Mouse (Mus musculus): ENCODE data around the gene Izumo4.

The Izumo4 gene

DNA sequence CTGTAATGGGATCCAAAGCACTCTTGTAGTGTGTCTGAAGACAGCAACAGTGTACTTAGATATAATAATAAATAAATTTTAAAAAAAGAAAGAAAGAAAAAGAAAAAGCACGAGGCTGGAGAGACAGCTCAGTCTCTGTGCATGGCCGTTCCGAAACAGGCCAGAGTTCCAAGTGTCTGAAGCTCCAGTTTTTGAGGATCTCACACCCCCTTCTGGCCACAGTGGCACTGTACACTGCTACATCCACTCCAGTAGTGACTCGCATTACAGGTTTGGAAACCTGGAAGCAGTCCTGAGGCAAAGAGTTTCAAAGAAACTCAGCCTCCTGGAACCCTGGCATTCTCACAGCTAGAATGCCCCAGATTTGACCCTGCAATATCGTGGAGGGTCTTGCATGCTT lies 14.1 kb upstream of the Izumo4 start:
- DNase-seq (ENCODE audit: low spot score), result peak; percentile 77

DNA sequence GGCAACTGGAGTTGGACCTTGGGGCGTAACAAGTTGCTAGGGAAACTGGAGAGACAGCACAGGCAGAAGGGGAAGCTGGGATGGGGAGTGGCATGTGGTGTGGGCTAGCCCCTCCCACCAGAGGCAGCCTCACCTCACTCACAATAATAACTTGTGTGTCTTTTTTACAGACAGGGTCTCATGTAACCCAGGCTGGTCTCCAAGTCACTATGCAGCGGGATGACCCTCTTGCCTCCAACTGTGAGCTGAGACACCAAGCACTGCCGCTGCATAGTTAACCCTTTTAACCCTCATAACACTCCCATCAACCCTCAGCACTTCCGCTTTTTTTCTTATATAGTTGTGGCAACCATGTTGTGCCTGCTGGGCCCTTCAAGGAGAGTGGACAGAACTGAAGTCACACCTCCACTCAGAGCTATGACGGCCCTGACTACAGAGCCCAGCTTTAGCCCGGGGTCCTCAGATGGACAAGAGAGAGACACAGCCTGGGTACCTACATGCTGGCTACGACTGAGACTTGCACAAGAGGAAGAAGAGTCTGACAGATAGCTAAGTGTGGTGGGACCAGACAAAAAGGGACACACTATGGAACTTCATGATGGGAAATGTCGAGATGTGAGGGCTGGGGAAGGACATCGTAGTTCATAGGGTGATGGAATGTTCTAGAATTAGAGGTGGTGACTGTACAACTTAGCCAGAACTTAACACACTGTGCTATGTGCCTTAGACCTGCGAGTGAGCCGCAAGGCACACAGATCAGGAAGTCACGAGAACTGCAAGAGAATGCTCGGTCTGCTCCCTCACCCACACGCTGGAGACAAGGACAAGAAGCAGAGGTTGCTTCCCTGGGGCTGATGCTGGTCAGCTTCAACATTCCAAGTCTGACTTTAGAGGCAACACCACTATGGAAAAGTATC lies 9.5 kb upstream of the Izumo4 start:
- no peak for DNase-seq (ENCODE audit: low spot score)

DNA sequence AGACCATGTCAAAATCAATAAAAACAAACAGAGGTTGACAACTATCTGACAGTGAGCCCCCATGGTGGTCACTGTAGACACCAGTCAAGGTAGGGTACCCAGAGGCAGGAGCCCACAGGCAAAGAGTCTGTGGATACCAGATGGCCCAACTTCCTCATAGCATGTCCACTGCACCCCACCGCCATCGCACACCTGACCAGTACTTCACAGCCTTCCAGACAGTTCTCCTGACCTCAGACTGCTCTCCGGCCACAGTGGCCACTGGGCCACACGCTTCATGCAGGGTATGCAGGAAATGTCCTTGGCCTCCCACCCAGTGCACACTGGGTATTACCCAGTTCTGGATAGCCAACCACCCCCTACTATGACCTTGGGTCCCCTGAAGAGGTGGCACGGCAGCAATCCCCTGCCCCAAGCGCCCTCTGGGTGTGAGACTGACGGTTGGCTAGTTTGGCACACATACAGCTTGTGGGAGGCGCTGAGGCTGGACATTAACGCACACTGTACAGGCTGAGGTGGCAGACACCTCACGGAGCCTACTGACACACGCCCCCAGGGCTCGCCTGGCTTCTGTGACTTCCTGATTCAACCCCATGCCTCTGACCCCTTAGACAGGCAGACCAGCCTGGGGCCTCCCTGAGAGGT lies 8.5 kb upstream of the Izumo4 start:
- DNase-seq (ENCODE audit: low spot score), result no peak

DNA sequence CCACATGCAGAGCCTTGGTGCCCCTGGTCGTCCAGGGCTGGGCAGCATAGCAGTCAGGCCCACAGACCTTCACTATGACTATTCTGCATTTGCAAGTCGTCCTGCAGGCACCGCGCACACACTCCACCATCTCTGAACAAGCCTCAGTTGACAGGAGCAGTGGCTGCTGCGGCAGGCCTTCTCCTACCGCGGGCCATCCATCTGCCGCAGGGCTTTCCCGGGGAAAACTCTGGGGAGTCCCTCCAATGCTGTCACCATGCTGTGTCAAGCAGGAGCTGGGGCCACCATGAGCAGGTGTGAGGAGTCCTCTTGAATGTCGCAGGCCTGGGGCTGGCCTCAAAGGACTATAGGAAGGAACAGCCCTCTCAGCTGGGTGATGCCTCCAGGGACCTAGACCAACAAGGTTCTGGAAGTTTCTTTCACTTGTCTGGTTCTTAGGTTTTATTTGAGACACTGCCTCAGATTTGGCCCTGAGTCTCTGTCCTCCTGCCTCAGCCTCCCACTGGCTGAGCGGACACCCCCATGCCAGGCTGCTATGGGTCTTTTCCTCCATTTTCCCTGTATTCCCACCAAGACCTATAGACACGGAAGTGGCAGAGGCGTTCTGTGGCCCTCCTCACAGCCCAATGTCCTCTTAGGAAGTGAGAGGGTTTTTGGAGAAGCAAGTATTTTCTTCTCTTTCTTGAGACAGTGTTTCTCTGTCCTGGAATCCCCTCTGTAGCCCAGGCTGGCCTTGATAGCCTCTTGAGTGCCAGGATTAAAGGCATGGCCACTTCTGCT lies 7.6 kb upstream of the Izumo4 start:
- no peak for DNase-seq (ENCODE audit: low spot score)

DNA sequence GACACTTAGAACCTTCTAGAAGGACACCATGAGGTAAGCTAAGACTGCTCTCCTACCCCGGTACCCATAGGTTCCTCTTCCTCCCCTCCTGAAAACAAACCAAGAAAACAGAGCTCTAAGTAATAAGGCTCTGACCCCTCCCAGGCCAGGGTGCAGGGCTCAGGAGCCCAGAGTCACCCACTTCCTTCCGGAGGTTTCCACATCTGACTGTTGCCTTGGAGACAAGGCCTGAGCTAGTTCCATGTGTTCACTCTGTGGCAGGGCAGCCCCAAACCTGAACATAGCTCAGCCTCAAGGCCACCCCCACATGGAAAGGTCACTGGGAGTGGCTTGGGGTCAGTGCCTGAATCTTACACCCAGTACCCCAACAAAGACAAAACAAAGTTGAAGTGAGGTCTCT lies 6.8 kb upstream of the Izumo4 start:
- no peak for DNase-seq (ENCODE audit: low spot score)

DNA sequence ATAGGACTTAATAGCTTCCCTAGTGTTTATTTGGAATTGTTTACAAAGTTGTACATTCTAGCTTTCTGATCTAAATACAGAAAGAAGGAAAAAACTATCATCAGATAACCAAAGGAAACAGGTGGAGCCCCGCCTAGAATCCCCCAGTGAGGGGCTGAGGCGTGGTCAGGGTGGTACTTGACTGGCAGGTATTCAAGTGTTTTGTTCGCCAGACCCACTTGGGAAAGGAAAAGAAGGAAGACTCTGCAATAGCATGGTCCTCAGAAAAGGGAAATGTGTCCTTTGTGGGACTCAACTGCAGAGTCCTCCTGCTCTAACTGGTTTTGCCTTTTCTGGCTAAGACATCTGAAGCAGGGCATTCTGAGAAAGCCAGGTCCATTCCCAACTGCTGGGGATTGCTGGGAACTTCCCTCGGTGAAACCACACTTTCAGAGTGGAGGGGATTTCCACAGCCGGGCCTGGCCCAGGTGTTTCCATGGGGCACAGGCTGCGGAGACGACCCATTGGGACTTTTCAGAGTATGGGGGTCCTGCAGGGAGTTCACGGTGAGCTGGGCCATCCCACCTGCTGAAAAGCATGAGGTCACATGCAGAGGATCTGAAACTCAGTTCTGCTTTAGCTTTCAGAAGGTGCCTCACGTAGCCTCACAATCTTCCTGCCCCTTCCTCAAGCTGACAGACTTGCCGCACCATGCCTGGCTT lies 6.0 kb upstream of the Izumo4 start:
- DNase-seq (ENCODE audit: low spot score), result no peak

DNA sequence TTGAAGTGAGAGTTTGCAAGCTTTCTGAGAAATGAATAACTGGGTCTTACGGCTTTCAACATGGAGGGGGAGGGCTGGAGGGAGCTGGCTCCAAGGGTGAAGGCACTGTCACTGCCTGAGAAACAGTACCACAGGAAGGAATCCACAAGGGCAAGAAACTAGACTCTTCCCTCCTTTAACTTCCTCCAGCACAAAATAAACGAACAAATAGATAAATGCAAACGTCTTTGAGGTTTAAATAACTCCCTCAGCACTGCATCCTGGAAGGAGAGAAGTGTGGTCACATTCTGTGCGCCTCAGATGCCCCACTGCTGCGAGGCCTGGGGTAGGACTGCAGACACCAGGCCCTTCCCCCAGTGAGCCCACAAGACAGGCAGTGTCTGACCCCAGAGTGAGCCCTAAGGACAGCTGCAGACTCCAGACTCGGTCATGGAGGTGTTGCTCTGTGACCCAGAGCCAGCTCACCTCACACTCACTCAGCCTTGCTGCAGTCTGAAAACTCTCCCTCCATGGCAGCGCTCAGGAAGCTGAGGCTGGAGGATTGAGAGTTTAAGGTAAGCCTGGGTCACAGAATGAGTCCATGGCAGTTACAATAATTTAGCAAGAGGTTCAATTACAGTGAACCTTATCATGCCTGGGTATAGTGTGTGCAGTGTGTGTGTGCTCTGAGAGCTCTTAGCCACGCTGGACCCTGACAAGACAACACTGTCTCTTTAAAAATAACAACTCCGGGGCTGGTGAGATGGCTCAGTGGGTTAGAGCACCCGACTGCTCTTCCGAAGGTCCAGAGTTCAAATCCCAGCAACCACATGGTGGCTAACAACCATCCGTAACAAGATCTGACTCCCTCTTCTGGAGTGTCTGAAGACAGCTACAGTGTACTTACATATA lies 5.2 kb upstream of the Izumo4 start:
- DNase-seq (ENCODE audit: low spot score), result no peak

DNA sequence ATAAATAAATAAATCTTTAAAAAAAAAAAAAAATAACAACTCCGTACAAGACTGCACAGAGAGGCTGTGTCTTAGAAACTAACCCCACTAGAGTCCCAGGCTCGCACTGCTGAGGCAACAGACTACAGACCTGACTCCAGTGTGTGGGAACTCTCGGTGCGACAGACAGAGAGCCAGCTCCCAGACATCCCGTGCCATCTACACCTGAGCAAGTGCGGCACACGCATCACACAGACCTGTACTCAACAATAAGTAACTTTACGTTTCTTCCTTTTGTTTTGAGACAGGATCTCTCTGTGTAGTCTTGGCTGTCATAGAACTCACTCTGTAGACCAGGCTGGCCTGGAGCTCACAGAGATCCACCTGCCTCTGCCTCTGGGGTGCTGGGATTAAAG lies 4.6 kb upstream of the Izumo4 start:
- DNase-seq (ENCODE audit: low spot score), result no peak

DNA sequence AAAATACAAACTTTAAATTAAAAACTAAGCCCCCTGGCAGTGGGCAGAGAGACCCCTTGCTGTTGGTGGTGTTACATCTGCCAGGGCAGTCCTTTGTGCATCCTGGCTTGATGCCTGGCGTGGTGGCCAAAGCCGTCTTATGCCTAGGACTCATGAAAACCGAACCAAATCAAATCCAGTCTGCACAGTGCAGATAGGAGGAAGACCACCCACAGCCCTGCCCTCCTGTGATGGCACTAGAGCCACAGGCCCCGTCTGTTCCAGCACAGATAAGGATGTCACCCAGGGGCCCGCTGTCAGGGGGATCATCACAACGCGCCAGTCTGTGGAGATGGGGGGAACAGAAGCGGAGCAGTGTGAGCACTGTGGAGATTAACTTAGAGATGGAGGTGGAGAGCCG lies 4.2 kb upstream of the Izumo4 start:
- peak; percentile 8 for DNase-seq (ENCODE audit: low spot score)

DNA sequence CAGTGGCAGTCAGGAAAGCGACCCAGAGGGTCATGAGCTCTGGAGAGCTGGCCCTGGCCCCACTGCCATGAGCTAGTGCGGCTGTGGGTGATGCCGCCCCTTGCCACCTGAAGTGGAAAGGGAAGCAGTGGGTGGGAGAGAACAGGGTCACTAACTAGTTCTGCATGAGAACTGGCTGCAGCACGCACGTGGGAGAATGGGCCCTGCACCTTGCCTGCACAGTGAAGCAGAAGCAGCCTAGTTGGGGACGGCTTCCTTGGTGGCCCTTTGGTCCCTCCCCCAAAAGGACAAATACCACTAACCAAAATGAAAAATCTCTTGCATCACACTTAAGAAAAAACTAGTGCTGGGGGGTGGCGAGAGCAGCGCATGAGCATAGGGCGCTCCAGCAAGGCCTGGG lies 3.4 kb upstream of the Izumo4 start:
- DNase-seq (ENCODE audit: low spot score), result no peak

DNA sequence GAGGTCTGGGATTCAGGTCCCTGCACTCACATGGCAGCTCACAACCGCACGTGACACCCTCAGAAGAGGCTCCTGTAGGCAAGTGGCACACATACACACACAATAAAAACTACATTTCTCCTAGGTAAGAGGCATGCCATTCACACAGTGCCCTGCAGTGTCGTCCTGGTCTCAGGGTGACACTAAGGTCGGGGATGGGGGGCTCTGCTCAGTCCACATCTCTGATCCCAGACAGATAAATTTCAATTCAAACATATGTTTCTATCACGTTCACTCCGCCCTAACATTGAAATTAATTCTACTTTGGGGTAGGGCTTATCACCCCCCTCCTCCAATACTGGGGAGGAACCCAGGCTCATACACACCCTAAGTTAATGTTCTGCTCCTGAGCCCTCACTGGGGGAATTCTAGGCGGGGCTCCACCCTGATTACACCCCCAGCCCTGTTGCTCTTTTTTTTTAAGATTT lies 1.9 kb upstream of the Izumo4 start:
- DNase-seq (ENCODE audit: low spot score), result no peak

DNA sequence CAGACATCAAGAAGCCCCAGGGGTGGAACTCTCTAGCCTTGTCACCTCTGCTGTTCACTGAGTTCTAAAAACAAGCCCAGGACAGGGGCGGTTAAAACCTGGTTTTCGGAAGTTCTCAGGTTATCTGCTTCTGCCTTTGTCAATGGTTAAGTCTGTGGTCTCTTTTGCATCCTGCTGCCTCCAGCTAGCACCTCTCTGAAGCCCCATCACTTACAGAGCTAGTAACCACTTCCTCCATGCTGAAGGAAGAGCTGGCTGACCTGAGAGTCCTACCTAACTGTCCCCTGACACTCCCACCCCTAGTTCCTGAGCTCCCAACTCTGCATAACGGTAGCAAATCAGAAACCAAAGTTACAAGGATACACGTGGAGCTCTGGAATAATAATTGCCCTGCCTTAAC lies 1.3 kb upstream of the Izumo4 start:
- peak; percentile 5 for DNase-seq (ENCODE audit: low spot score)

DNA sequence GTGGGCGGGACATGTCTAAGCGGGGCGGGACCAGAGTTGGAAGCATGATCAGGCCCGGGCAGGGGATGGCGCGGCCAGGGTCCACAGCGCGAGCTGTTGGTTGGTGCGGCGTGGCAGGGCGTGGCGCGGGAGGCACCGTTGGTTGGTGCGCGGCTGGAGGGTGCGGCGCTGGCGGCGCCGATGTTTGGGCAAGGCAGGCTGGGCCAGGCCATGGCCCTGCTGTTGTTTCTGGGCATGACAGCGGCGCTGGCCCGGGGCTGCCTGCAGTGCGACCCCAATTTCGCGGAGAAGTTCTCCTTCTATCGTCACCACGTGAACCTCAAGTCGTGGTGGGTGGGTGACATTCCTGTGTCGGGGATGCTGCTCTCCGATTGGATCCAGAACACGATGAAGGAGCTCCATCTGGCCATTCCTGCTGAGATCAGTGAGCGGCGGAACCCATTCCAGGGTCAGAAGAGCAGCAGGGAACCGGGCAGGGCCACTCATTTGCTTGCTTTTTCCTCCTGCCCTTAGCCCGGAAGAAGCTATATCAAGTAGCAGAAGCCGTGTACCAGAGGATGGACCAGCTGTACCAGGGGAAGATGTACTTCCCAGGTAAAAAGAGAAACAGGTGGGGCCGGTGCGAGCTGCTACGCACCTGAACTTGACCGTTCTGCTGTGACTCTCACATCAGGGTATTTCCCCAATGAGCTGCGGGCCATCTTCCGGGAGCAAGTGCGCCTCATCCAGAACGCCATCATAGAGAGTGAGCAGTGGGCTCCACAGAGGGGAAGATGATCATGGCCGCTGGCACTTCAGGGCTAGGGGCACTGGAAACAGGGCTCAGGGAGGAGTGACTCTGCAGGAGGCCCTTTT lies 779 bp downstream of the Izumo4 start:
- peak; percentile 95 for DNase-seq (ENCODE audit: low spot score)

DNA sequence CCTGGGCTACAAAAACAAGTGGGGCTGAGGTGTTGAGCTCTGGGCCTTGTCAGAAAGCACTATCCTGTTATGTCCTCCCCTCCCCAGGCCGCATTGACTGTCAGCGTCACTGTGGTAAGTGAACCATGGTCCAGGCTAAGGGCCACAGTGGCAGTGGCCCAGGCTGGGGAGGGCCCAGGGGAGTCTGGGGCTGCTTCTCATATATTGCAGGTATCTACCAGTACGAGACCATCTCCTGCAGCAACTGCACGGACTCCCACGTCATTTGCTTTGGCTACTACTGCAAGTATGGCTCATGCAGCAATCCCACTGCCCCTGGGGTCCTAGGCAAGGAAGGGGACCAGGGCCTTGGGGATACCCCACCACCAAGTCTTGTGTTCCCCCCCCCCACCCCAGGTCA lies 1.7 kb downstream of the Izumo4 start:
- DNase-seq (ENCODE audit: low spot score), result no peak

DNA sequence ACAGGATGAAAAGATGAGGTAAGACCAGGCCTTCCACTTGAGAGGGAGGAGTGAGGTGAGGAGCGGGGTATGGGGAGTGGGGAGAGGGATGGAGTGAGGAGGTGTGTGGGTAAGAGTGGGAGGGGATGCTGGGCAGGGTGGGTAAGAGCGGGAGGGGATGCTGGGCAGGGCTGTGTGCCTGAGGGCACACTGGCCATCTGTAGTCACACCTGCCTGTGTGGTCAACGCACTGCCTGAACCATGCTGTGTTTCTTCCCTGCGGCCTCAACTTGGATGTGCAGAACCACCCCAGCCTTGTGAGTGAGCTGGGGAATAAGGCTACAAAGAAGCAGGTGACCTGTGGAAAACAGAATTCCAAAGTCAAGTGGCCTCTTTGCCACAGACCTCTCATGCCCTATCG lies 2.4 kb downstream of the Izumo4 start:
- no peak for DNase-seq (ENCODE audit: low spot score)

DNA sequence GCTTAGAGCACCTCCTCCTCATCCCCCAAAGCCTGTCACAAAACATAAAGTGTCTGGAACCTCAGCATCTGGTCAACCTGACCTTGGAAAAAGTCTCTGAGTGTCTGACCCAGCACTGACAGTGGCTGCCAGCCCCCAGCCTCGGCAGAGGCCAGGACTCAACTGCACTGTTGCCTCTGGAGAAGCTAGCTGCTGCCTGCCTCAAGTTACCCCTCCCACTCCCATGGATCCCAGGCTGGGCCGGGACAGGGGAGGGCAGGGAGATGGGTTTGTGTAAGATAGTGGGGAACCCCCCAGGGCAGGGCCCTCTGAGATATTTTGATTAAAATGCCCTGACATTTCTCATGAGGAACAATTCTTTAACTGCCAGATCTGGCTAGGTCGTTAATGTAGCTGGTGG lies 3.0 kb downstream of the Izumo4 start:
- no peak for DNase-seq (ENCODE audit: low spot score)

DNA sequence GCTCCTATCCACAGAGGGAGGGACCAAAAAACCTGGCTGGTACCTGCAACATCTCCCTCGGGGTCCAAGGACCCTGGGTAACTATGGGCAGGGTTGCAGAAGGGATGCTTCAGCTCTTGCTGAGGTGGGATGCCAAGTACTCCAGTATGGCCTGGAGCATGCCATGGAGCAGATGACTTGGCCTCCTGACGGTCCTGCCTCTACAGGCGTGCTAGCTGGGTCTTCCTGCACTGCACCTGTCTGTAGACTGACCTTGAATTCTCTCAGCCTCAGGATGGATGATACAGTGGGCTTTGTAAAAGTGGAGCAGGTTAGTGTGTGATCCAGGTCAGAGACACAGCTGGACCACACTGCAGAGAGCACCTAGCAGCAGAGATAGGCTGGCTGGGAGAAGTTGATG lies 3.5 kb downstream of the Izumo4 start:
- DNase-seq (ENCODE audit: low spot score), result no peak

DNA sequence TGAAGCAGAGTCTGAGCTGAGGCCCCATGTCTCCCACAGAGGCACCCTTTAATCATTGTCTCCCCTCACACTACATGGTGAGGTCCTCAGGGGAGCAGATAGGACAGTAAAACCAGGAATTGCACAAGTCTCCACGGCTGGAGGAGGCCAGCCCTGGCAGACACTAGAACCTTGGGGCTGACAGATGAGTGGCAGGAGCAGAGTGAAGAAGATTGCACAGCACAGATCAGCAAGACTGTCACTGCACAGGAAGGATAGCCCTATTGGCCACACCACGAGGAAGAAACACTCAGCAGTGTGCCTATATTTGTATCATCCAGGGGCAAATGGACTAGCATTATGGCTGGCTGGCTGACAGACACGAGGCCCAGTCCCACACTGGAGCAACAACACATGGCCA lies 8.8 kb downstream of the Izumo4 start:
- no peak for DNase-seq (ENCODE audit: low spot score)

DNA sequence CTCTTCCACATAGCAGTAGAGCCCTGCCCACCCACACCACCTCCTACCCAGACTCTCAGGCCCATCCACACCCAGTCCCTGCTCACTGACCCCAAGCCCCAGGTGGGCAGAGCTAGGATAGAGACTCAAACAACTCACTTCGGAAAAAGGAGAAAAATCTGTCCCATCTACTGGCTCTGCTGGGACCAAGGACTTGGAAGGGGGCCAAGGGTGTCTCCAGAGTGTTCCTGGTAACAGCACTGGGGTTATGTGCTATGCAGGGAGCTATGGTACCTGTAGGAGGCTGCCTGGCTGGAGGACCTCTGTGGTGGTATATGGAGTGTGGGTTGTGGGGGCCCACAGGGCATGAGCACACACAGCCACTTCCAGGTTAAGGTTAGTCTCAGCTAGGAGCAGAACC lies 15.3 kb downstream of the Izumo4 start:
- DNase-seq (ENCODE audit: low spot score), result no peak

Measured in embryo, embryonic 10.5 days (tissue).